Mouse (Mus musculus): ENCODE results near the gene Uaca.

- TF ChIP-seq CEBPB (IDR thresholded peaks at IDR 0.05; ENCODE audit: low read depth), result no peak
- no peak for TF ChIP-seq MAX (IDR thresholded peaks at IDR 0.05)
- TF ChIP-seq CTCF (IDR thresholded peaks at IDR 0.05; ENCODE audit: control insufficient read depth, insufficient read depth, insufficient read length), result no peak
- TF ChIP-seq FOSL1 (IDR thresholded peaks at IDR 0.05; ENCODE audit: insufficient read depth, low read length, poor library complexity, severe bottlenecking), result no peak
- no peak for TF ChIP-seq MYOD1 (IDR thresholded peaks at IDR 0.05; ENCODE audit: control insufficient read depth, insufficient read length, low read depth)
Observed at GRCm38 (mm10) chr9:60773713-60774112, 20.6 kb upstream of the Uaca start.

Measured in C2C12 (cell line).